Mouse (Mus musculus) heart, embryonic 16.5 days (tissue): ENCODE data around the gene Npnt. TPM values are rescaled to one million over a fixed set of nuclear protein-coding genes. Genes with fewer than 3 reads are reported as not detected.

Experiments
- ATAC-seq: fragments of 200-750 bp; cut with Nextera tagmentation; replicated peaks from 2 replicates; pipeline ENCODE4 v1.8.0; 2017; ENCODE audit warnings: moderate number of reproducible peaks; ENCODE audit not compliant: insufficient read depth, low FRiP score; ENCODE audit errors: extremely low read depth
- H3K27ac ChIP-seq: fragments of 300-500 bp; sonication (generic); 2 replicates; pipeline ENCODE4 v1.5.1; 2014; ENCODE audit warnings: mild to moderate bottlenecking, low read length, control low read depth, moderate library complexity
- H3K27me3 ChIP-seq: fragments of 300-500 bp; sonication (generic); 2 replicates; pipeline ENCODE4 v1.6.1; 2014; ENCODE audit warnings: low read length, mixed read lengths; ENCODE audit not compliant: control insufficient read depth, insufficient read depth
- H3K36me3 ChIP-seq: fragments of 300-500 bp; sonication (generic); 2 replicates; pipeline ENCODE4 v1.6.1; 2014; ENCODE audit not compliant: control insufficient read depth, insufficient read depth
- H3K4me1 ChIP-seq: fragments of 300-500 bp; sonication (generic); 2 replicates; pipeline ENCODE4 v1.6.1; 2014; ENCODE audit warnings: low read length, mixed read lengths; ENCODE audit not compliant: control insufficient read depth, insufficient read depth
- H3K4me2 ChIP-seq: fragments of 300-500 bp; sonication (generic); 2 replicates; pipeline ENCODE4 v1.6.1; 2014; ENCODE audit warnings: low read depth, mild to moderate bottlenecking, control low read depth, low read length
- H3K4me3 ChIP-seq: fragments of 300-500 bp; sonication (generic); 2 replicates; pipeline ENCODE4 v1.5.1; 2014; ENCODE audit warnings: mild to moderate bottlenecking, control low read depth, low read length
- H3K9ac ChIP-seq: fragments of 300-500 bp; sonication (generic); 2 replicates; pipeline ENCODE4 v1.6.1; 2014; ENCODE audit warnings: low read length, control low read depth
- H3K9me3 ChIP-seq: fragments of 300-500 bp; sonication (generic); replicated peaks from 2 replicates; pipeline ENCODE4 v1.6.1; 2016; ENCODE audit warnings: low read length; ENCODE audit not compliant: control insufficient read depth
- WGBS: fragments of 180-500 bp; shearing (Covaris S2); extraction: QIAGEN DNeasy Blood & Tissue Kit; methylation state at CpG from one replicate; pipeline ENCODE4 v1.1.7; 2014; 5-methylcytosine and 5-hydroxymethylcytosine counted together
- polyA plus RNA-seq: library from polyadenylated mRNA; unstranded; fragments of >200 nt; fragmentation: Nextera tagmentation; extraction: Ambion mirVana; gene quantifications from 2 replicates; pipeline ENCODE4 v1.2.1, GENCODE M21; 2015

Npnt gene
- polyA plus RNA-seq, 1 experiment from 2014 or later: 11.7 TPM

GRCm38 (mm10) chr3:132851417-132851816 lies 98.7 kb downstream of the Npnt start:
- no peak overlapping the region for H3K27ac ChIP-seq
- no peak overlapping the region for H3K4me3 ChIP-seq
- no peaks in the 10 kb centered on the region for H3K36me3 ChIP-seq
- H3K4me1 ChIP-seq: peaks cover 3% of the 10 kb centered on the region; the same call in 1 of the 2 replicates
- H3K4me2 ChIP-seq: no peak overlapping the region
- no peak overlapping the region for H3K9ac ChIP-seq
- WGBS: 65% methylated on average over 1 of the region's 1 CpGs
- ATAC-seq: no peak
- H3K9me3 ChIP-seq: no peaks in the 10 kb centered on the region
- H3K27me3 ChIP-seq: no peaks in the 10 kb centered on the region

GRCm38 (mm10) chr3:132850431-132850830 lies 99.7 kb downstream of the Npnt start:
- H3K36me3 ChIP-seq: no peaks in the 10 kb centered on the region
- peaks cover 3% of the 10 kb centered on the region; the same call in 1 of the 2 replicates for H3K4me1 ChIP-seq
- no peak for ATAC-seq
- 75% methylated on average over 2 of the region's 2 CpGs for WGBS
- H3K4me2 ChIP-seq: no peak overlapping the region
- no peak overlapping the region for H3K4me3 ChIP-seq
- H3K27me3 ChIP-seq: no peaks in the 10 kb centered on the region
- H3K9ac ChIP-seq: no peak overlapping the region
- H3K27ac ChIP-seq: no peak overlapping the region
- H3K9me3 ChIP-seq: no peaks in the 10 kb centered on the region

GRCm38 (mm10) chr3:132849669-132850068 lies 100.4 kb downstream of the Npnt start:
- Histone ChIP-seq H3K4me2 (no peak overlapping the region), H3K9me3 (no peaks in the 10 kb centered on the region), H3K27ac (no peak overlapping the region), H3K27me3 (no peaks in the 10 kb centered on the region), H3K36me3 (no peaks in the 10 kb centered on the region), H3K4me3 (no peak overlapping the region), H3K9ac (no peak overlapping the region), H3K4me1 (peaks cover 3% of the 10 kb centered on the region; the same call in 1 of the 2 replicates)
- no peak for ATAC-seq
- WGBS: 75% methylated on average over 7 of the region's 7 CpGs

DNA sequence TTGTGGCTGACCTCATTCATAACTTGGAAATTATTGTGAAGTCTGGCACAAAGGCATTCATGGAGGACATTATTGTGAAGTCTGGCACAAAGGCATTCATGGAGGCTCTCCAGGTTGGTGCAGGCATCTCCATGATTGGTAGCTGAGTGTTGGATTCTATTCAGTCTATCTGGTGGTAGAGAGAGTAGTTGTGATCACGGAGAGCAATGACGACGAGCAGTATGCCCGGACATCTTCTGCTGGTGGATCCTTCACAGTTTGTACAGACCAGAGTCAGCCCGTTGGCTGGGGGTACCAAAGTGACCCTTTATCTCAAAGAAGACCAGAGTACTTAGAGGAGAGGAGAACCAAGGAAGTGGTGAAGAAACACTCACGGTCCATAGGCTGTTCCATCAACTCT lies 107.4 kb downstream of the Npnt start:
- H3K27ac ChIP-seq: no peak overlapping the region
- H3K4me2 ChIP-seq: no peak overlapping the region
- H3K9ac ChIP-seq: no peak overlapping the region
- H3K27me3 ChIP-seq: no peaks in the 10 kb centered on the region
- no peaks in the 10 kb centered on the region for H3K4me1 ChIP-seq
- no peak for ATAC-seq
- H3K36me3 ChIP-seq: peaks cover 19% of the 10 kb centered on the region
- no peak overlapping the region for H3K4me3 ChIP-seq
- 93% methylated on average over 6 of the region's 6 CpGs for WGBS
- H3K9me3 ChIP-seq: no peaks in the 10 kb centered on the region

DNA sequence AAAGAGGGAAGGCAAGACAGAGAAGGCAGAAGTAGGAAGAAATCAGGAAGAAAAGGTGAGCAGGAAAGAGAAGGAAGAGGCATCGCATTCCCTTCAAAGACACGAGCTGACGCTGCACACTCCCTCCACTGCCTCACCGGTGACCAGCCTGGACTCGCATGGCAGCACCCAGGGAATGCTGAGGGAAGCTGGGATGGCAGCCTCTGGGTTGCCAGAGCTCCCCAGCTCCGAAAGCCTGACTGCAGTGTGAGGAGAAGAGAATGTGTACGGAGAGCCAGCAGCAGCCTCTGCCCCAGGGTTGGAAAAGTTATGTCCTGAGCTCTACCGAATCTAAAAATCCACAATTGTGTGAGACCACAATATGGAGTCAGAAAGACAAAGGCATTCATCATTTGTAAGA lies 110.6 kb downstream of the Npnt start:
- peaks cover 3% of the 10 kb centered on the region; the same call in 1 of the 2 replicates for H3K4me1 ChIP-seq
- H3K36me3 ChIP-seq: peaks cover 19% of the 10 kb centered on the region
- 92% methylated on average over 8 of the region's 8 CpGs for WGBS
- H3K9ac ChIP-seq: no peak overlapping the region
- no peak overlapping the region for H3K4me3 ChIP-seq
- no peak overlapping the region for H3K4me2 ChIP-seq
- no peaks in the 10 kb centered on the region for H3K27me3 ChIP-seq
- no peak for ATAC-seq
- no peak overlapping the region for H3K27ac ChIP-seq
- no peaks in the 10 kb centered on the region for H3K9me3 ChIP-seq

DNA sequence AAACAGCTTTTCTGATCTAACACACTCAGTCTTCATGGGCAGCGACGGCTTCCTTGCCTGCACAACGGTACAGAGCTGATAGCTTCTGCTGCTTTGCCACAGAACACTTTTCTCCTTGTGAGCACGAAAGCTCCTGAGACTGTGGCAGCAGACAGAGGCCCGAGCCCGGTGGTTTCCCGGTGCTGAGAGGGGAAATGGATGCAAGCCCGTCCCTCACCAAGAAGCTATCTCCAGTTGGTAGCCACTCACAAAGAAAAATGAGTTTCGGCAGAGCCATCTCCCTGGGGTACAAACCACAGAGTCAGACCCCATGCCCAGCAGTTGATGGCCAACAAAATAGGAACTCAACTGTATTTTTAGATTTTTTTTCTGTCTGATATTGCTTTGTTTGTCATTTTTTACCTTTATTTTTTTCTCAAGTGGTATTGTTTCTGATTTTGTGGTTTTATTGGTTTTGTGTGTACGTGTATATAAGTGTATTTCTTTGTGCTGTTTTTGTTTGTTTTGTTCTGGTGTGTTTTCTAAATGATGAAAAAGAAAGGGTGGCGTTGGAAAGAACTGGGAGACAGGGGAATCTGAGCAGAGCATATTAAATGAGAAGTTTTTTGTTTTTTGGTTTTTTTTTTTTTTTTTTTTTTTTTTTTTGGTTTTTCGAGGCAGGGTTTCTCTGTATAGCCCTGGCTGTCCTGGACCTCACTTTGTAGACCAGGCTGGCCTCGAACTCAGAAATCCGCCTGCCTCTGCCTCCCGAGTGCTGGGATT lies 111.3 kb downstream of the Npnt start:
- Histone ChIP-seq H3K27me3 (no peaks in the 10 kb centered on the region), H3K27ac (no peak overlapping the region), H3K9ac (no peak overlapping the region), H3K36me3 (peaks cover 19% of the 10 kb centered on the region), H3K4me3 (no peak overlapping the region), H3K4me1 (peaks cover 3% of the 10 kb centered on the region; the same call in 1 of the 2 replicates), H3K4me2 (no peak overlapping the region), H3K9me3 (no peaks in the 10 kb centered on the region)
- ATAC-seq: no peak
- WGBS: 92% methylated on average over 14 of the region's 15 CpGs

- Histone ChIP-seq H3K36me3 (peaks cover 19% of the 10 kb centered on the region), H3K27ac (no peak overlapping the region), H3K9ac (no peak overlapping the region), H3K27me3 (no peaks in the 10 kb centered on the region), H3K4me1 (peaks cover 3% of the 10 kb centered on the region; the same call in 1 of the 2 replicates), H3K9me3 (no peaks in the 10 kb centered on the region), H3K4me2 (no peak overlapping the region), H3K4me3 (no peak overlapping the region)
- ATAC-seq: no peak
- 72% methylated on average over 4 of the region's 4 CpGs for WGBS
These were observed 113.0 kb downstream of the Npnt start for GRCm38 (mm10) chr3:132837134-132837533.

DNA sequence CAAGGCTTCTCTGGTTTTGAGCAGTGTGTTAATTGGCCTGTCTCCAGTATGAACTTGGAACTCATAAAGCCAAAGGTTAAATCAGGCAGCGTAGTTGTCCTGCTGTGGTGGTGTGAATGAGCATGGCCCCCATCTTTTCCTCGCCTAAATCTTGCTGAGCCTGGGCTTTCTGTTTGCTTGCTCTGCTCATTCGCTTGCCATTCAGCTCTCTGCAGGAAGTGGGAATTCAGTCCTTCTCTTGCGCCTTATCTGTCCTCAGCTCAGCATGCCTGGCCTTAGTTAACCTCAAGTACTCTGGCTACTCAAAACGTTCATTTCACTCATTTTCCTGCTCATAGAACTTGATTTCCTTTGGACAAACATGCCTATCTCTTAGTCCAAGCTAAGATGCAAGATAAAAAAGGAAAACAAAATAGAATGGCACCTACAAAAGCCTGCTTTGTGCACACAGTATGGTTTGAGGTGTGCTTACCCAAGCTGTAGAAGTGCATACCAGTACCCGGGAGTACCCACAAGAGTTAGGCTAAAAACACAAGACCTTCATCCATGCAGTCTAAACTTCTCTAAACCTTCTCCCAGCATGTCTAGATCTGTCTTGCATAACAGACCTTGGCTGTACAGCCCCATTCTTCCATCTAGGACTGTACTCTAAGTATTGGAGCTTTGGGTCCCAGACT lies 114.8 kb downstream of the Npnt start:
- H3K9me3 ChIP-seq: no peaks in the 10 kb centered on the region
- H3K4me3 ChIP-seq: no peak overlapping the region
- no peak overlapping the region for H3K27ac ChIP-seq
- no peaks in the 10 kb centered on the region for H3K27me3 ChIP-seq
- H3K36me3 ChIP-seq: peaks cover 12% of the 10 kb centered on the region
- 54% methylated on average over 6 of the region's 6 CpGs for WGBS
- H3K4me2 ChIP-seq: no peak overlapping the region
- peaks cover 10% of the 10 kb centered on the region for H3K4me1 ChIP-seq
- ATAC-seq: no peak
- no peak overlapping the region for H3K9ac ChIP-seq
